Mouse (Mus musculus) splenic B cell, adult 2 months (primary cell): Measurements from ENCODE around the gene Nr1h5.

ENCODE experiments used
- DNase-seq: peaks from one replicate; pipeline ENCODE4 v3.0.0-alpha.2; 2011; ENCODE audit warnings: low read depth, low spot score
- H3K27me3 ChIP-seq: 2 replicates; pipeline ENCODE4 v1.6.1; 2012; ENCODE audit warnings: mild to moderate bottlenecking, low read length, moderate library complexity, mixed read lengths; ENCODE audit not compliant: control insufficient read depth, poor library complexity, insufficient read depth, severe bottlenecking
- H3K36me3 ChIP-seq: 2 replicates; pipeline ENCODE4 v1.6.1; 2012; ENCODE audit warnings: mild to moderate bottlenecking, low read length, moderate library complexity, mixed read lengths; ENCODE audit not compliant: control insufficient read depth, poor library complexity, insufficient read depth, severe bottlenecking

Gene Nr1h5

DNA sequence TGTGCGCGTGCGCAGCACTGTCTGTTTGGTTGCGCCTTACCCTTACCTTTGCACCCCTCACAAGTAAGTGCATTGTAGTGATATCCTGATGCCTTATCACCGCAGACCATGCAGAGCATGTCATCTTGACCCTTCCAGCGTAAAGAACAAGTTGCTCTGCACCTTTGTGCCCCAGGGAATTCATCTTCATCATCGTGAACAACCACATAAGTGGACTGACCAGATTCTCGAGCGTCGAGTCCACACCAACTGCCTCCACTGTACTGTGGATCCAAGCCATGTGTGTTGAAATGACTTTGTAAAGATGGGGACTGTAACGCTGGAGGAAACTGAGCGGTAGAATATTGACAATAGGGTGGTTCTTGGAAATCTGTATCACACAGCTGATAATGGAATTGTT lies 9.5 kb downstream of the Nr1h5 start:
- H3K27me3 ChIP-seq = no peaks in the 10 kb centered on the region; the same call in 1 of the 2 replicates
- DNase-seq = no peak
- H3K36me3 ChIP-seq = no peaks in the 10 kb centered on the region

DNA sequence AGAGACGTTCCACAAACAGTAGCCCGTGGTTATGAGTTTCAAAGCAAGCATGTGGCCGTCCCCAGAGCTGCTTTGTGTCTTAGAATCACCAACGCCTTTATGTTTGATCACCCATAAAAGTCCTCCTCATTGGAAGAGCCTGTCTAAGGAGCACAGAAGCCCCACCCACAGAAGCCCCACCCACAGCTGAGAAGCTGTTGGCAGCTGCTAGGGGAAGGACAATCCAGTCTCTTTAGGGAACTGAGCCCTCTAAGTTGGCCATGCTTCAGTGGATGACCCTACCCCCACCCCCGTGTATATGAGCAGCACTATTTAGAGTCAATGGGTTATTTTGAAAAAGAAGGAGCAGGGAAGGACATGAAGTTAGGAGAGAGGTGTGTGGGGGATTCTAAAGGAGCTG lies 17.1 kb downstream of the Nr1h5 start:
- Histone ChIP-seq H3K36me3 (no peaks in the 10 kb centered on the region), H3K27me3 (no peaks in the 10 kb centered on the region)
- peak; percentile 83 for DNase-seq

DNA sequence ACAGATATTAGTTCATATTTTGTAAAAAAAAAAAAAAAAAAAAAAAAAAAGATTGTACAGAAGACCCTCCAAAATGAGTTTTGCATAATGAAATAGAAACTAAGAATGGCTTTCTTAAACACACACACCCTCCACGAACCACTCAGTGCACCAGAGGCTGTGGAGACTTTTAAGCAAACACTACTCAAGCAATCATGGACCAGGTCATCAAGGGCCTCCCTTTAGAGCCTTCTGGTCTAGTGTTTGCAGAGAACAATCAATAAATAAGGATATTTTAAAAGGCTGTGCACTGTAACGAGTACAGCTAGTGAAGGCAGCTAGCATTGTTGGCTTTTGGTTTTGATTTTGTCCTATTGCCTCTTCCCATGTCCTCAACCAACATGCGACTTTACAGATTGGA lies 17.6 kb downstream of the Nr1h5 start:
- Histone ChIP-seq H3K36me3 (no peaks in the 10 kb centered on the region), H3K27me3 (no peaks in the 10 kb centered on the region)
- no peak for DNase-seq

DNA sequence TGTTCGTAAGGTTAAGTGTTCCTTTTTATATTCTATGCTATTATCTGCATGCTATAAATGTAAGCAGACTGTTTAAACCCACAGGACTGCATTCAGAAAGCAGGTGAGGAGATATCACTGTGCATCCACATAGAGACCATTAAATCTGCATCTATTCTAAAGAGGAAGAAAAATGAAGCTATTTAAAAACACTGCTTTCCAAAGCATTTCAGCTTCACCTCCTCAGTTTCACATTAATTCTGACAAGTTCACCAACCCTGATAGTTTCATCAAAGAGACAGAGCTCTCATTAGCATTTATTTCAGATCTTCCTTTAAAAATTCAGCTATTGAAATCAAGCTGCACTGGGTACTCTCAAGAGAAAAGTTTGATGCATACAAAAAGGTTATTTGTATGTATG lies 25.8 kb downstream of the Nr1h5 start:
- Histone ChIP-seq H3K36me3 (no peaks in the 10 kb centered on the region), H3K27me3 (no peaks in the 10 kb centered on the region)
- DNase-seq = no peak

DNA sequence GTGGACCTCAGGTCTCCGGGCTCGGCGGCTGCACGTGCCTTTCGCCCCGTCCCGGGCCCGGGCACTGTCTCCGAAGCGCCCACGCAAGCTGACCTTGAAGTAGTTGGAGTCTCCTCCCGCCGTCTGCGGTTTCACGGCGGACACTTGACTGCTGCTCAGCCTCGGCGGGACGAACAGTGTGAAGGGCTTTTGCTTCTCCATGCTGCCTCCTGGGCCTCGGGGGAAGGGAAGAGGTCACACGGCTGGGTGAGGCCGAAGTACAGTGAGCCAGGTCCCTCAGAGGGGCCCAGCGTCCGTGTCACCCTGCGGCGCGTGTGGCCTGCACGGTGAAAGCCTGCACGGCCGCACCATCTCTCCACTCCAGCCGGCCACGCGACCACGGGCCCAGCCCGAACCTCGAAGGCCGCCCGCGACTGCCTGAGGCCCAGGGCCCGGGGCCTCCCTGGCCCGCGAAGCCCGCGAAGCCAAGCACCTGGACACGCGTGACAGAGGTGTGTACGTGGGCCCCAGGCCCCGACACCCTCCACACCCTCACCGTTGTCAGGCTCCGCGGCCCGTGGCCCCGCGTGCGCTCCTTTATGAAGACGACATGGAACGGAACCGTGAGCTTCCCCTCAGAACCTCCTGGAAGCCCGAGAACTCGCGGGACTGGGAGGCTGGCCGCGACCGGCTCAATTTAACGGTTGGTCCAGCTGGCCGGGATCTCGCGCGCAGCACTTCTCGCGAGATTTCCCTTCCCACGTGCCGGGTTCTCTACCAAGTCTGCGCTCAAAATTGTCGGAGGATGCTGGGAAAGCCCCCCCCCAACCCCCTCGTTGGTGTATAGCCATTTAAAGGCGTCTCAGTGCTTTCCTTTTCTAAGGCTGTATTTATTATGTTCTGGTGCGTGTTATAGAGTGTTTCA lies 28.2 kb downstream of the Nr1h5 start, which contains the start of gene Sycp1:
Sycp1 (minus strand) TSS at position 650 of the 904 bp plus-strand sequence.
- no peaks in the 10 kb centered on the region for H3K36me3 ChIP-seq
- H3K27me3 ChIP-seq = no peaks in the 10 kb centered on the region
- no peak for DNase-seq

DNA sequence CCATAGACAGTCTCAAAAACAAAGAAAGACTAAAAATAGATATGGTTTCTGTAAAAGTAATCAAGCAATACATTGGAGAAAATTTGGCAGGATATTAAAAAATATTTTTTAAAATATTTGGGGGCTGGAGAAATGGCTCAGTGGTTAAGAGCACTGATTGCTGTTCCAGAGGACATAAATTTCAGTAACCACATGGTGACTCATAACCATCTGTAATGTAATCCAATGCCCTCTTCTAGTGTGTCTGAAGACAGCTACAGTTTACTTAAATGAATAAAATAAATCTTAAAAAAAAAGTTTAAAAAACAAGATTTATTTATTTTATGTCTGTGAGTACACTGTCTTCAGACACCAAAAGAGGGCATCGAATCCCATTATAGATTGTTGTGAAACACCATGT lies 64.8 kb downstream of the Nr1h5 start:
- DNase-seq = no peak
- no peaks in the 10 kb centered on the region for H3K36me3 ChIP-seq
- no peaks in the 10 kb centered on the region for H3K27me3 ChIP-seq
